Mouse (Mus musculus) small intestine, adult 2 months (tissue): ENCODE data around the gene Efnb3. TPM values are rescaled to one million over a fixed set of nuclear protein-coding genes. Genes with fewer than 3 reads are reported as not detected.
"Not testable (repeated sequence)": the region's sequence is repeated elsewhere in the genome, so short reads cannot be mapped to it uniquely, and the experiment has no call there.

Experiments used
- H3K27ac ChIP-seq: fragments of 200-500 bp; 2 replicates; pipeline ENCODE4 v1.5.1; 2012; ENCODE audit warnings: low read depth, low read length, control low read depth, inconsistent platforms; ENCODE audit not compliant: insufficient read depth
- H3K27me3 ChIP-seq: fragments of 200-500 bp; 2 replicates; pipeline ENCODE4 v1.6.1; 2012; ENCODE audit warnings: mild to moderate bottlenecking, moderate library complexity, low read length, inconsistent platforms; ENCODE audit not compliant: control insufficient read depth, insufficient read depth
- H3K36me3 ChIP-seq: fragments of 200-500 bp; 2 replicates; pipeline ENCODE4 v1.6.1; 2012; ENCODE audit warnings: mild to moderate bottlenecking, low read length, control low read depth, inconsistent platforms; ENCODE audit not compliant: control insufficient read depth, insufficient read depth
- H3K4me1 ChIP-seq: fragments of 200-500 bp; 2 replicates; pipeline ENCODE4 v1.6.1; 2012; ENCODE audit warnings: low read length, inconsistent platforms, mixed read lengths; ENCODE audit not compliant: control insufficient read depth, insufficient read depth, insufficient read length
- H3K4me3 ChIP-seq: fragments of 200-500 bp; 2 replicates; pipeline ENCODE4 v1.5.1; 2012; ENCODE audit warnings: low read depth, mild to moderate bottlenecking, control low read depth, inconsistent platforms, low read length, moderate library complexity
- CTCF ChIP-seq: fragments of 200-500 bp; IDR thresholded peaks from 2 replicates; pipeline ENCODE4 v1.5.1; 2012; ENCODE audit warnings: low read depth, mild to moderate bottlenecking, control low read depth, inconsistent platforms, low read length, moderate library complexity, mixed read lengths; ENCODE audit not compliant: insufficient replicate concordance, insufficient read length; ENCODE audit errors: extremely low read depth
- POLR2A ChIP-seq: fragments of 200-500 bp; IDR thresholded peaks from 2 replicates; pipeline ENCODE4 v1.6.1; 2012; ENCODE audit warnings: low read depth, mild to moderate bottlenecking, control low read depth, inconsistent platforms, low read length, moderate library complexity
- WGBS: fragments of 180-500 bp; shearing (Covaris S2); methylation state at CpG from one replicate; pipeline ENCODE4 v1.1.7; 2018; 5-methylcytosine and 5-hydroxymethylcytosine counted together
- polyA plus RNA-seq: library from polyadenylated mRNA; depleted of rRNA; stranded (reverse); fragments of >200 nt; gene quantifications from 2 replicates; pipeline ENCODE4 v1.2.3, GENCODE M21; 2012

Efnb3 gene
- polyA plus RNA-seq, 1 experiment = 1.5 TPM

DNA sequence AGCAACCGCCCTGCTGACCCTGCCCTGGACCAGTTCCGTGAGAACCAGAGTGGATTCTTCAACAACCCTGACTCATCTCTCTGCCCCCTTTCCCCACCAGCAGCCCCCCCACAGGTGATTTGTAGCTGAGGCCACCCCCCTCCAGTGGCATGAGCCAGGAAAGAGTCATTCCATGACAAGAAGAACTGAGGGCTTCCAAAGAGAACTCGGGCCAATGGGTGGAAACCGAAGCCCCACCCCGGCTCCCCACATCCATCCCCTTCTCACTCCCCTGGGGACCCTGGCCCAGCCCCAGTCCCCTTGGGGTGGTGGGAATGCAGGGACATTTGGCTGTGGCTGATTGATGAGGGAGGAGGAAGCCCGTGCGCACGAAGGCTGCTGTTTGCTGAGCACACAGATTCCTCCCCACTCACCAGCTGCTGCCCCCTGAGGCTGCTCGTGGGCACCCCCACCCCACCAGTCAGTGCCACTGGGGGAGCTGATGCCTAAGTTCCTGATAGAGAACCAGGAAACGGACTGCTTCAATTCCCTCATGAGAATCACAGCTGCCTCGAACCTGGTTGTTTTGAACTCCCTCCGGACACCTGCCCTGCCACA is 10.8 kb downstream of the Efnb3 start, which contains the start of gene Dnah2:
Dnah2 (minus strand) TSS at position 51 of the 597 bp plus-strand sequence.
- no peaks in the 10 kb centered on the region for H3K36me3 ChIP-seq
- no peak for TF ChIP-seq POLR2A
- TF ChIP-seq CTCF = no peak
- no peak within 1 kb of the TSS for H3K27ac ChIP-seq
- no peak within 1 kb of the TSS for H3K4me3 ChIP-seq
- 56% methylated on average over 12 of the region's 12 CpGs for WGBS
- H3K27me3 ChIP-seq = no peaks in the 10 kb centered on the region
- peaks cover 11% of the 10 kb centered on the region; the same call in 1 of the 2 replicates for H3K4me1 ChIP-seq

DNA sequence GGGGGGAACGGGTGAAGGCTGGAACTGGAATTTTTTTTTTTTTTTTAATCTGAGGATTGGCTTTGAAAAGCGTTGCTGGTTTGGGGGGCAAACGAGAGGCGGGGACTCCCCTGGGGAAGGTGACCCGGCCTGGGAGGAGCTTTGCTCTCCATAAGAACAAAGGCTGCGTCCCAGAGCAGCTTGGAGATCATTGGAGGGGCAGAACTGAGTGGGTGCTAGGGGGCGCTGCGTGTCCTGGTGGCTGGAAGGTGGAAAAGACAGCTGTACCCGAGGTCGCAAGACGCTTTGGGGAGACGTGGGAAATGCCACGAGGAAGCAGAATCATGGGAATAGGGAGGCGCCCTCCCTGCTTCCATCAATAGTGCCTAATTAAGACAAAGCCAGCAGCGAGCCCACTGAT is 12.9 kb downstream of the Efnb3 start:
- under 1% methylated on average over 15 of the region's 15 CpGs for WGBS
- Histone ChIP-seq H3K4me3 (peak overlapping the region; percentile 63), H3K27me3 (no peaks in the 10 kb centered on the region), H3K27ac (no peak overlapping the region), H3K36me3 (no peaks in the 10 kb centered on the region), H3K4me1 (peaks cover 11% of the 10 kb centered on the region; the same call in 1 of the 2 replicates)
- TF ChIP-seq POLR2A (no peak), CTCF (peak; percentile 52; the same call in 1 of the 2 replicates)

DNA sequence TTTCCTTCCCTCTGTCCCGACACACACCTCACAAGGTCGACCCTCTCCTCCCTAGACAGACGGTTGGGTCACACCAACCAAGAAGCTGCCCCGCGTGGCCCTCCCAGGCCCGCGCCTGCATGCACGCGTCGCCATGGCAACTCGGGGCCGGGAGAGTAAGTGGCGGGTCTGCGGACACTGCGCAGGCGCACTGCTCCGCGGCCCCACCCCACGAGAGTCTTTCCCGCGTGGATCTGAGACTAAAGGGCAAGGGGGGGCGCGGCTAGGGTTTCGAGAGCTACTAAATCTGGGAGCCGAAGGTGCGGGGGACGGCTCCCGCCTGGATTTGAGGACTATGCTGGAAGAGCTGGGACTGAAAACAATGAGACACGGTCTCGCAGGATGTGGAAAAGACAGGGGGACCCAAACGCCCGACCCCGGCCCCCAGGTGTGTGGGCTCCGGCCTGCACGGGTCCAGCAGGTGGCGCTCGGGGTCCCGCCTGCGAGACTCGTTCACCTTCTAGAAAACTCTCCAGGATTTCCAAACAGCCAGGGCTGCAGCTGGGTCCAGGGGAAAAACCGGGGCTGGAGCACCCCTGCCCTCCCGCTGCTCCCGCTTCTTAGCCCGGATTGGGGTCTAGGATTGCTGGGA is 13.5 kb downstream of the Efnb3 start:
- H3K4me1 ChIP-seq = peaks cover 11% of the 10 kb centered on the region; the same call in 1 of the 2 replicates
- TF ChIP-seq POLR2A (no peak; the same call in 1 of the 2 replicates), CTCF (peak; percentile 45)
- H3K27ac ChIP-seq = no peak overlapping the region
- H3K36me3 ChIP-seq = no peaks in the 10 kb centered on the region
- no peaks in the 10 kb centered on the region for H3K27me3 ChIP-seq
- WGBS = under 1% methylated on average over 44 of the region's 44 CpGs
- peak overlapping the region; percentile 63 for H3K4me3 ChIP-seq

DNA sequence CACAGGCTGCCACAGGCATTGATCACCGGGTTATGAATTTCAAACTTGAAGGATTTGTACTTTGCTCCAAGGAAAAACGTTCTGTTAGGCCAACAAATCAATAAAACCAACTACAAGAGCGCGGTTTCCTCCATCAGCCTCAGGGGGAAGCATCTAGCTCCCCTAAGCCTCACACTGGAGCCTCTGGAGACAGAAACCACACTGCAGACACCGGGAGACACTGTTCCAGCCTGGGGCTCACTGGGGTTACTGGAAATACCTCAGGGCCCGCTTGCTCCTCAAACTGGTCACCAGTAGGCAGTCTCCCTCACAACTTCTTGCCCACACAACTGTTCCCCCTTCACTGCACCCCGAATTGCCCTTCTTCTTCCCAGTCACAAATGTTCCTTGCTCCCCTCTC is 14.0 kb downstream of the Efnb3 start:
- Histone ChIP-seq H3K4me1 (peaks cover 11% of the 10 kb centered on the region; the same call in 1 of the 2 replicates), H3K36me3 (no peaks in the 10 kb centered on the region), H3K27ac (no peak overlapping the region), H3K4me3 (peak overlapping the region; percentile 63), H3K27me3 (no peaks in the 10 kb centered on the region)
- WGBS = 10% methylated on average over 7 of the region's 7 CpGs
- TF ChIP-seq POLR2A (no peak), CTCF (no peak)

DNA sequence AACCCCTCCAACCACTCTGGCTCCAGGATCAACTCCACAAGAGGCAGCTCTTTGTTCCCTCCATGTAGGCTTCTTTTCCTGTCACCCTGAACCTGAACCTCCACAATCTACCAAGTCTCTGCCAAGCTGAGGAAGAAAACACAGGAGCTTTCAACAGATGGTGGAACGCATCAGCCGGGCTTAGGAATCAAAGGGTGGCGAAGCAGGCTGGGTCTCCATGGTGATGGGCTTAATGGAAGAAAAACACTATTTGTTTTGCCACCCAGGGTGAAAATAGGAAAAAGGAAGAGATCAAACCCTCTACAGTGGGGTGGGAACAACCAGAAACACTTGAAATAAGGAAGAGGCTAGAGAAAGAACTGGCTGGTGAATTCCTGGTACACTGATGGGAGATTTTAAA is 16.4 kb downstream of the Efnb3 start:
- TF ChIP-seq POLR2A = no peak
- no peak for TF ChIP-seq CTCF
- no peaks in the 10 kb centered on the region for H3K27me3 ChIP-seq
- H3K4me1 ChIP-seq = peaks cover 13% of the 10 kb centered on the region; the same call in 1 of the 2 replicates
- WGBS = 85% methylated on average over 3 of the region's 3 CpGs
- H3K27ac ChIP-seq = no peak overlapping the region
- H3K36me3 ChIP-seq = no peaks in the 10 kb centered on the region
- no peak overlapping the region for H3K4me3 ChIP-seq

DNA sequence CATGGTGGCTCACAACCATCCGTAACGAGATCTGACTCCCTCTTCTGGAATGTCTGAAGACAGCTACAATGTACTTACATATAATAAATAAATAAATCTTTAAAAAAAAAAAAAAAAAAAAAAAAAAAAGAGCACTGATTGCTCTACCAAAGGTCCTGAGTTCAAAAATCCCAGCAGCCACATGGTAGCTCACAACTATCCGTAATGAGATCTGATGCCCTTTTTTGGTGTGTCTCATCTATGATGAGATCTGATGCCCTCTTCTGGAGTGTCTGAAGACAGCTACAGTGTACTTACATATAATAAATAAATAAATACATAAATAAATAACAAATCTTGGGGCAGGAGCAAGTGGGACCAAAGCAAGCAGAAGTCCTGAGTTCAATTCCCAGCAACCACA is 18.3 kb downstream of the Efnb3 start:
- not testable (repeated sequence) for H3K4me3 ChIP-seq, H3K27me3 ChIP-seq, H3K36me3 ChIP-seq, H3K27ac ChIP-seq
- peaks cover 13% of the 10 kb centered on the region for H3K4me1 ChIP-seq
- 55% methylated on average over 3 of the region's 3 CpGs for WGBS

DNA sequence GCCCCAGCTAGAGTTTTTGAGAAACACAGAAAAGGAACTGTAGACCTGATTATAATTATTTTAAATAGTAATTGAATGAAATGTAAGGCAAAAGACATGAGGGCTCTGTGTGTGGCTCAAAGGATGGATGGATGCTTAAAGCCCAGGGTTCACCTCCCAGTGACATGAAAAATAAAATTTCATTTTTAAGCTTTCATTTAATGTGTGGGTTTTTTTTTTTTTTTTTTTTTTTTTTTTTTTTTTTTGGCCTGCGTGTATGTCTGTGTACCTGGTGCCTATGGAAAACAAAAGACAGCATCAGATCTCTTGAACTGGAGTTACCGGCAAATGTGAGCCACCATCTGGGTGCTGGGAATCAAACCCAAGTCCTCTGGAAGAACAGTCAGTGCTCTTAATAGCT is 19.3 kb downstream of the Efnb3 start:
- WGBS = 97% methylated on average over 2 of the region's 2 CpGs
- H3K4me1 ChIP-seq = peaks cover 9% of the 10 kb centered on the region
- H3K4me3 ChIP-seq = no peak overlapping the region
- no peaks in the 10 kb centered on the region for H3K27me3 ChIP-seq
- H3K27ac ChIP-seq = no peak overlapping the region
- TF ChIP-seq CTCF (no peak), POLR2A (no peak)
- no peaks in the 10 kb centered on the region for H3K36me3 ChIP-seq
